Mouse (Mus musculus): ENCODE measurements around the gene Ccnb2. TPM values are rescaled to one million over a fixed set of nuclear protein-coding genes. Genes with fewer than 3 reads are reported as not detected.

Gene Ccnb2
- 0.31 and 0.60 TPM in 2 replicates for polyA plus RNA-seq (2021; fragmentation: Nextera tagmentation)
- long read RNA-seq, experiment 1, partial matches to known transcripts, result 1 of 2 reads
- long read RNA-seq, experiment 1, other reads (novel, unspliced or antisense), result 1 of 2 reads
- long read RNA-seq, experiment 2, partial matches to known transcripts, result 0 of 1 reads
- long read RNA-seq, experiment 2, other reads (novel, unspliced or antisense), result 0 of 1 reads

DNA sequence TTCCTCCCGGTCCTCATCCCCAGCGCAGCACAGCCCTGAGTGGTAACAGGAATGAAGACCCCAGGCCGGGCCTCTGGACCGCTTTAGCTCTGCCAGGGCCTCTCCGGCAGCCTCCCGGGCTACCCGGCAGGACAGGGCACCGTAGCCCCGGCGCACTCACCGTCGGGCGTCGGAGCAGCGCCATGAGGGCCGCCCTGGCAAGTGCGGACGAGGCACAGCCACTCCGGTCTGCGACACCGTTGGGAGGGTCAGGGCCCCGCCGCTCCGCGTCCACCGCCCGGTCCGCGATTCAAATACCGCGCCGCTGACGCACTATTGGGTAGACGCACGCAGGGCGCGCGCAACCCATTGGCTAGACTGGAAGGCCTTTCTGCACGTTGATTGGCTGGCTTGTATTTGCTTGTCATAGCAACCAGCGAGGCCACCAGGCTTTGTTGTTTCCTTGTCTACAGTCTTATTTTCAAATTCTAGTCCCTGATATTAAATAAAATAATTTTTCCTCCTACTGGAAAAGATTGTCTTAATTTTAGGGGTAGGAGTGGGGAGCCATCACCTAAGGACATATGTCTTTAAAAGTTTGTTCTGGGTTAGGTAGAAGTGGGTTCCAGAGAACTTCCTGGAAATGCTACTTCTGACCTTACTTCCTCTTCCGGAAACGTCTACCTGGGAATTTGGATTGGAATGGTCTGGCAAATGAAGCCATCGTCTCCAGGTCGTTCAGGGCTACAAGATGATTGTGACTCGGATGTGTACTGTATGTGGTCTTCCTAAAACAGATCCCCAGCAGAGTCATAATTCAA, at the start of gene Ccnb2:
Gene Ccnb2, minus strand, starts transcription at position 291 of the 800 bp plus-strand sequence.

Small RNAs within 50 kb of the gene (microRNA-seq; reads per million reads assigned to microRNA genes)
- not detected for gene Mir5626

Other genes starting within 250 kb of the Ccnb2 start
- 3.9 and 4.4 TPM in 2 replicates for gene Myo1e, start 214.2 kb downstream of the Ccnb2 start, polyA plus RNA-seq (2021; fragmentation: Nextera tagmentation)
- 11.0 TPM in 2 replicates for gene Rnf111, start 82.2 kb upstream of the Ccnb2 start, polyA plus RNA-seq (2021; fragmentation: Nextera tagmentation)
- gene Sltm, start 121.2 kb upstream of the Ccnb2 start, polyA plus RNA-seq (2021; fragmentation: Nextera tagmentation), result 17.8 and 19.9 TPM in 2 replicates
- 0.13 and 0.19 TPM in 2 replicates for gene Gm10642, start 234.7 kb upstream of the Ccnb2 start, polyA plus RNA-seq (2021; fragmentation: Nextera tagmentation)
- gene Mindy2, start 235.6 kb upstream of the Ccnb2 start, polyA plus RNA-seq (2021; fragmentation: Nextera tagmentation), result 4.1 and 4.6 TPM in 2 replicates